Mouse (Mus musculus): ENCODE measurements around the gene Gimap4.
"Not testable (repeated sequence)": the region's sequence is repeated elsewhere in the genome, so short reads cannot be mapped to it uniquely, and the experiment has no call there.

The Gimap4 gene

GRCm38 (mm10) chr6:48675931-48676859 is 8.2 kb upstream of the Gimap4 start, which contains the start of gene Gimap9:
Gimap9 (plus strand) TSS chr6:48676129.
- DNase-seq (ENCODE audit: low read depth, low spot score): peak; percentile 7

GRCm38 (mm10) chr6:48676860-48677415 is 7.4 kb upstream of the Gimap4 start:
- no peak for DNase-seq (ENCODE audit: low read depth, low spot score)

GRCm38 (mm10) chr6:48677492-48678345 is 6.6 kb upstream of the Gimap4 start:
- no peak for DNase-seq (ENCODE audit: low read depth, low spot score)

- DNase-seq (ENCODE audit: low read depth, low spot score): no peak
Measured at GRCm38 (mm10) chr6:48678391-48678790, 6.0 kb upstream of the Gimap4 start.

- DNase-seq (ENCODE audit: low read depth, low spot score): no peak
Measured at GRCm38 (mm10) chr6:48679701-48680100, 4.6 kb upstream of the Gimap4 start.

GRCm38 (mm10) chr6:48680421-48680820 is 3.9 kb upstream of the Gimap4 start:
- DNase-seq (ENCODE audit: low read depth, low spot score): no peak

- no peak for DNase-seq (ENCODE audit: low read depth, low spot score)
Measured at GRCm38 (mm10) chr6:48681472-48682090, 2.8 kb upstream of the Gimap4 start.

GRCm38 (mm10) chr6:48682271-48682670 is 2.1 kb upstream of the Gimap4 start:
- no peak for DNase-seq (ENCODE audit: low read depth, low spot score)

- DNase-seq (ENCODE audit: low read depth, low spot score): not testable (repeated sequence)
Measured at GRCm38 (mm10) chr6:48683263-48683821, 1.0 kb upstream of the Gimap4 start.

- no peak for DNase-seq (ENCODE audit: low read depth, low spot score)
Measured at GRCm38 (mm10) chr6:48684806-48685205, 457 bp downstream of the Gimap4 start.

GRCm38 (mm10) chr6:48685251-48685650 is 902 bp downstream of the Gimap4 start:
- no peak for DNase-seq (ENCODE audit: low read depth, low spot score)

GRCm38 (mm10) chr6:48685694-48686665 is 1.6 kb downstream of the Gimap4 start:
- DNase-seq (ENCODE audit: low read depth, low spot score): no peak

- no peak for DNase-seq (ENCODE audit: low read depth, low spot score)
Measured at GRCm38 (mm10) chr6:48687077-48687476, 2.7 kb downstream of the Gimap4 start.

- DNase-seq (ENCODE audit: low read depth, low spot score): no peak
Measured at GRCm38 (mm10) chr6:48689320-48689719, 5.0 kb downstream of the Gimap4 start.

- DNase-seq (ENCODE audit: low read depth, low spot score): no peak
Measured at GRCm38 (mm10) chr6:48692962-48693361, 8.6 kb downstream of the Gimap4 start.

GRCm38 (mm10) chr6:48696830-48697554 is 12.6 kb downstream of the Gimap4 start:
- DNase-seq (ENCODE audit: low read depth, low spot score): no peak

GRCm38 (mm10) chr6:48697555-48697930 is 13.2 kb downstream of the Gimap4 start:
- no peak for DNase-seq (ENCODE audit: low read depth, low spot score)

GRCm38 (mm10) chr6:48698066-48698856 is 13.9 kb downstream of the Gimap4 start:
- DNase-seq (ENCODE audit: low read depth, low spot score): no peak

GRCm38 (mm10) chr6:48698888-48699287 is 14.5 kb downstream of the Gimap4 start:
- no peak for DNase-seq (ENCODE audit: low read depth, low spot score)

Data from mesoderm, embryonic 11.5 days (tissue).